Mouse (Mus musculus): ENCODE data around the gene Schip1. TPM values are rescaled to one million over a fixed set of nuclear protein-coding genes. Genes with fewer than 3 reads are reported as not detected.

The Schip1 gene
- polyA plus RNA-seq, 1 experiment from 2014 or later = 154 TPM

DNA sequence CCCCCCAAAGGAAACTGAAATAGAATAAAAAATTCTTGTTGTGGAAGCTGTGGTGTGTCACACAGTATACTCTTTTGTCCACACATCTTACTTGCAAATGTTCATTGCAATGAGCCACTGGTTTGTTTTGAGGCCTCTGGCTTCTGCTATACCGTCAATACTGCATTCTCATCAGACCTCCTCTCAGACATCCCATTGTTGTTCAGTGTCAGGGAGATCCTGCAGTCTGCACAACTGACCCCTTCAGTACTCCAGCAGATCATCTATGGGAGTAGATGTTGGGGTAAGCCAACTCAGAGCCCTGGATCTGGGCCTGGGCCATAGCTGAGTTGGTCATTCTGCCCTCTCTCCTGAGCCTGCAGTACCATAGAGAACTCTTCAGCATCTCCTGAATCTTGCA lies 423.0 kb downstream of the Schip1 start:
- Histone ChIP-seq H3K9ac (no peak overlapping the region), H3K4me2 (no peak overlapping the region), H3K27me3 (0 out of 2 replicates have a peak, but pooled peaks cover 2% of the 10 kb centered on the region), H3K9me3 (no peaks in the 10 kb centered on the region), H3K36me3 (no peaks in the 10 kb centered on the region), H3K27ac (replicated peaks) (no peak overlapping the region), H3K4me1 (replicated peaks) (0 out of 2 replicates have a peak, but pooled peaks cover 3% of the 10 kb centered on the region), H3K4me3 (no peak overlapping the region)
- WGBS = 48% methylated on average over 1 of the region's 1 CpGs
- no peak for ATAC-seq (ENCODE audit: low FRiP score, low read depth)

DNA sequence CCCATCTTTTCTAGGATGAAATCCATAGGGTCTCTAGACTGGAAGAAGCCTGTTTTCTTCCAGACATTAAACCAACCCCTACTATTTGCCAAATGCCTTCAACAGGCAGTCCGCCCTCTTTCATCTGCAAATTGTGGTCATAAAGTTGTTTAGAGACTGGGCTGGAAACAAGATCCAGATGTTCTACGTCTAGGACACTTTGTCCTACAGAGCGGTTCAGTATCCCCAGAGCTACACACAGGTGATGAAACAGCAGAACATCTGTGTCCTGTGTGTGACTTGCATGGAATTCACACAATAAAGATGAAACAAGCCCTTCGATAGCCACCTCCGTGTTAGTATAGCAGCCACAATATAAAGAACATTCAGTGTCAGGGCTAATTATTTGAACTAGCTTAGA lies 423.7 kb downstream of the Schip1 start:
- Histone ChIP-seq H3K4me1 (replicated peaks) (peaks cover 10% of the 10 kb centered on the region), H3K27ac (replicated peaks) (no peak overlapping the region), H3K36me3 (no peaks in the 10 kb centered on the region), H3K9me3 (no peaks in the 10 kb centered on the region), H3K4me3 (no peak overlapping the region), H3K4me2 (no peak overlapping the region), H3K27me3 (0 out of 2 replicates have a peak, but pooled peaks cover 2% of the 10 kb centered on the region), H3K9ac (no peak overlapping the region)
- WGBS = 76% methylated on average over 5 of the region's 5 CpGs
- ATAC-seq (ENCODE audit: low FRiP score, low read depth) = no peak

DNA sequence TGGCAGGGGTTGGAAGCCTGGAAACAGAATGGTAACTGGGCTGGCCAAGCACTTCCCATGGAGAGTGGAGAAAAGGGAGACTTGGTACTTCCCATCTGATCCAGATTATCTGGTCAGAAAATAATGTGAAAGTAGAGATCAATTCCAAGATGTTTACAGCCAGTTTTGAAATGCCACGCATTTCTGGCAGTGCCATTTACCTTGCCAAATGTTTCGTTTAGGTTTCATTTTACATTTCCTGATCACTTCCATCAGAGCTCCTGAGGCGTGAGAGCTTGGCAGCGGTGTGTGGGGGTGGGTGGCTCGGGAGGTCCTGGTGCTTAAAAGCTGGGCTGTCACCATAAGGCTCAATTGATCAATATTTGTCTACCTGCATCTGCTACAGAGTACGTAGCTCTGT lies 426.9 kb downstream of the Schip1 start:
- Histone ChIP-seq H3K27ac (replicated peaks) (no peak overlapping the region), H3K4me2 (no peak overlapping the region), H3K36me3 (no peaks in the 10 kb centered on the region), H3K4me3 (no peak overlapping the region), H3K9me3 (no peaks in the 10 kb centered on the region), H3K4me1 (replicated peaks) (peaks cover 22% of the 10 kb centered on the region), H3K27me3 (0 out of 2 replicates have a peak, but pooled peaks cover 2% of the 10 kb centered on the region), H3K9ac (no peak overlapping the region)
- WGBS = 69% methylated on average over 6 of the region's 6 CpGs
- no peak for ATAC-seq (ENCODE audit: low FRiP score, low read depth)

DNA sequence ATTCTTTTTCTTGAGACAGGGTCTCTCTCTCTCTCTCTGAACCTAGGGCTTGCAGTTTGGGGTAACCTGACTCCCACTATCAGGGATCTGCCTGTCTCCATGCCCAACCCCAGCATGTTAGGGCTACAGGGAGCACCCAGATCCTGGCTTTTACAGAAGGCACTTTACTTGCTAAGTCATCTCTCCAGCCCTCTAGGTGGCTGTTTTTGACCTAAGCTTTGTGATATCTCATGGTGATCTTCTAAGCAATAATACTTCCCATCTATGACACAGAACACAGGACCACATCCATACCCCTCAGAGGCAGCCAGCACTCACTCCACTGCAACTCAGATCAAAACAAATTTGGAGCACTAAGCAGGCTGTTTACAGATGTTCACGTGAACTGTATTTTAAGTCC lies 427.5 kb downstream of the Schip1 start:
- no peak overlapping the region for H3K27ac ChIP-seq (replicated peaks)
- no peak overlapping the region for H3K4me2 ChIP-seq
- no peaks in the 10 kb centered on the region for H3K9me3 ChIP-seq
- H3K9ac ChIP-seq = no peak overlapping the region
- H3K4me3 ChIP-seq = no peak overlapping the region
- no peak for ATAC-seq (ENCODE audit: low FRiP score, low read depth)
- 75% methylated on average over 1 of the region's 1 CpGs for WGBS
- H3K4me1 ChIP-seq (replicated peaks) = peaks cover 23% of the 10 kb centered on the region
- H3K36me3 ChIP-seq = no peaks in the 10 kb centered on the region
- 0 out of 2 replicates have a peak, but pooled peaks cover 2% of the 10 kb centered on the region for H3K27me3 ChIP-seq

DNA sequence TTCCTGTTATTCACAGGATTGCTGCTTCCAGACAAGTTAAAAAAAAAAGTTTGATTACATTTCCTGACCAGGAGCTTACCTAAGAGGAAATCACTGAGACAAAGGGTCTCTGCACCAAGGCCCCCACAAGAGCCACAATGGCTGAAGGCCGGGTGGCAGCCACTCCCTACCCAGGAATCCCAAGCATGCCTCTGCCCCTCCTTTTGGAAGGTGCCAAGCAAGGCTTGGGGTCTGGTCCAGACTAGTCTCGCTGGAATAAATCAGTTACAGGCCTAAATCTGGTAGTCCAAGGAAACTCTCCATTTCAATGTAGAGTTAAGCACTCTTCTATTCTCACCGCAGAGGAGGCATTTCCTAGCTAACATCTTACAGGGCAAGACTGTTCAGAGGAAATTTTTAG lies 427.9 kb downstream of the Schip1 start:
- no peaks in the 10 kb centered on the region for H3K36me3 ChIP-seq
- 32% methylated on average over 3 of the region's 3 CpGs for WGBS
- no peak overlapping the region for H3K9ac ChIP-seq
- H3K4me3 ChIP-seq = no peak overlapping the region
- no peaks in the 10 kb centered on the region for H3K9me3 ChIP-seq
- peak overlapping the region; percentile 89 for H3K4me2 ChIP-seq
- H3K4me1 ChIP-seq (replicated peaks) = peaks cover 27% of the 10 kb centered on the region
- no peak for ATAC-seq (ENCODE audit: low FRiP score, low read depth)
- H3K27me3 ChIP-seq = 0 out of 2 replicates have a peak, but pooled peaks cover 2% of the 10 kb centered on the region
- H3K27ac ChIP-seq (replicated peaks) = peak overlapping the region; percentile 86; the same call in 1 of the 2 replicates

DNA sequence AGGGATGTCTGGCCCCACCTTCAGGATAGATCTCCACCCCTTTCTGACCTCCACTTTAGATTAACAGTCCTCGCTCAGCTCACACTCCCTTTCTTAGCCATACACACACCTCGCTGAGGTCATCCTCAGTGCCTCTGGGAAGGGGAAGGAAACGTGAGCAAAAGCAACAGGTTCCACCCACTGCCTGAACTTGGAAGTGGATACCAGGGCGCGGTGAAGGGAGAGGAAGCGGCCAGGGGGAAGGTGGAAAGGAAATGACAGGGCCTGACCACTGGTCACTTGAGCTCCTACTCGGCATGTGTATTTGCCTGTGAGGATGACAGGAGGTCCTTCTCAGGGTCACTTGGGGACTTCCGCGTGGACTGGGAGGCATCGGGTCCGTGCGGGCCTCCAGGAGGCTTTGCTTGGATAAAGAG lies 428.6 kb downstream of the Schip1 start:
- H3K36me3 ChIP-seq = no peaks in the 10 kb centered on the region
- 0 out of 2 replicates have a peak, but pooled peaks cover 2% of the 10 kb centered on the region for H3K27me3 ChIP-seq
- H3K27ac ChIP-seq (replicated peaks) = peak overlapping the region; percentile 86
- H3K9me3 ChIP-seq = no peaks in the 10 kb centered on the region
- peaks cover 28% of the 10 kb centered on the region for H3K4me1 ChIP-seq (replicated peaks)
- WGBS = 2% methylated on average over 12 of the region's 12 CpGs
- 0 out of 2 replicates have a peak, but pooled peaks have one; percentile 6 for ATAC-seq (ENCODE audit: low FRiP score, low read depth)
- H3K9ac ChIP-seq = peak overlapping the region; percentile 56
- peak overlapping the region; percentile 89 for H3K4me2 ChIP-seq
- peak overlapping the region; percentile 83 for H3K4me3 ChIP-seq

DNA sequence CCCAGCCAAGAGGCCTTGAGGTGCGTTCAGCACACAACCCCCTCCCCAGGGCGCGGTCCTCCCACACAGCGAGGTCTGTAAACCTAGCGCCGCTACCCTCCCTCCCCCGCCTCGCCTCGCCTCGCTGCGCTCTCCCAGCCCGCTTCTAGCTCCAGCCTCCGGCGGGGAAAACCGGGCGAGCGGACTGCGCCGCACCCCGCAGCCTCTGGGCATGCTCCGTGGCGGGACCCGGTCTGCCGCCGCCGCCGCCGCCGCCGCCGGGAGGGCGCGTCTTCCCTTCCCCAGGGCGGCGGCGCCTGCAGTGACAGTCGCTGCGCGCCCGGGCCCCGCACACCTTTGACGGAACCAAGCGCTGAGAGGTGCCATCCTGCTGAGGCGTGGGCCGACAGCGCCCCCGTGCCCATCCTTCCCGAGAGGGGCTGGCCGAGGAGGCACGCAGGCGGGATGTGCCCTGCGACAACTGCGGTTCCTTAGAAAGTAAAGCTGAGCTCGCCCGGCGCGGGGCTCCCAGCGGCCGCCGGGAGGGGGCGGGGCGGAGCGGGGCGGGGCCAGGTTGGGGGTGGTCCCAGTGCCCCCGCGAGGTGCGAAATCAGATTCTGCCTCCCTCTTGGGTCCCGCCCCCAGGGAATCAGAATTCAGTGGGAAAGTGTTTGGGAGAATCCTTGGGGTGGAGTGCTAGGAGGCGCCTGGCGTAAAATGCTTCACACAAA lies 429.1 kb downstream of the Schip1 start:
- Histone ChIP-seq H3K4me2 (peak overlapping the region; percentile 89), H3K9ac (peak overlapping the region; percentile 56), H3K27ac (replicated peaks) (peak overlapping the region; percentile 86), H3K4me1 (replicated peaks) (peaks cover 28% of the 10 kb centered on the region), H3K27me3 (0 out of 2 replicates have a peak, but pooled peaks cover 2% of the 10 kb centered on the region), H3K9me3 (no peaks in the 10 kb centered on the region), H3K4me3 (peak overlapping the region; percentile 83), H3K36me3 (no peaks in the 10 kb centered on the region)
- ATAC-seq (ENCODE audit: low FRiP score, low read depth) = peak; percentile 83
- WGBS = under 1% methylated on average over 50 of the region's 70 CpGs

DNA sequence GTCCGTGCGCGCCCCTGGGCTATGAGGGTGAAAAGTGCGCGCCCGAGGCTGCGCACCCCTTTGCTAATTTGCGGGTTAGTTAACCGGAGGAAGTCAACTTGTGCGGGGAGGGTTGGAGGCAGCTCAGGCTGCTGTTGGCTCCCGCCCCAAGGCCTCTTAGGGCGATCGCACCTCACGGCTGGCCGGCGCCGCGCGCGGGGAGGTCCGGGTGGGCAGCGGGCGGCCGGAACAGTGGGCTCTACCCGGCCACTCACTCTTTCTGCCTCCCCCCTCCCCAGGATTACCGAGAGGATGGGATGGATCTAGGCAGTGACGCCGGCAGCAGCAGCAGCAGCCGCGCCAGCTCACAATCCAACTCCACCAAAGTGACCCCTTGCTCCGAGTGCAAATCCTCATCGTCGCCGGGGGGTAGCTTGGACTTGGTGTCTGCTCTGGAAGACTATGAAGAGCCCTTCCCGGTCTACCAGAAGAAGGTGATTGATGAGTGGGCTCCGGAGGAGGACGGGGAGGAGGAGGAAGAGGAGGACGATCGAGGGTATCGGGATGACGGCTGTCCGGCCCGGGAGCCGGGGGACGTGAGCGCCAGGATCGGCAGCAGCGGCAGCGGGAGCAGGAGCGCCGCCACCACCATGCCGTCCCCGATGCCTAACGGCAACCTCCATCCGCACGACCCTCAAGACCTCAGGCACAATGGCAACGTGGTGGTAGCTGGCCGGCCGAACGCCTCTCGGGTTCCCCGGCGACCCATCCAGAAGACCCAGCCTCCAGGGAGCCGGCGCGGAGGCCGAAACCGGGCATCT lies 429.9 kb downstream of the Schip1 start:
- Histone ChIP-seq H3K27ac (replicated peaks) (peak overlapping the region; percentile 86), H3K4me2 (peak overlapping the region; percentile 89), H3K4me1 (replicated peaks) (peaks cover 28% of the 10 kb centered on the region), H3K9ac (peak overlapping the region; percentile 56), H3K4me3 (peak overlapping the region; percentile 83), H3K9me3 (no peaks in the 10 kb centered on the region), H3K36me3 (no peaks in the 10 kb centered on the region), H3K27me3 (0 out of 2 replicates have a peak, but pooled peaks cover 2% of the 10 kb centered on the region)
- under 1% methylated on average over 67 of the region's 68 CpGs for WGBS
- peak; percentile 60 for ATAC-seq (ENCODE audit: low FRiP score, low read depth)

DNA sequence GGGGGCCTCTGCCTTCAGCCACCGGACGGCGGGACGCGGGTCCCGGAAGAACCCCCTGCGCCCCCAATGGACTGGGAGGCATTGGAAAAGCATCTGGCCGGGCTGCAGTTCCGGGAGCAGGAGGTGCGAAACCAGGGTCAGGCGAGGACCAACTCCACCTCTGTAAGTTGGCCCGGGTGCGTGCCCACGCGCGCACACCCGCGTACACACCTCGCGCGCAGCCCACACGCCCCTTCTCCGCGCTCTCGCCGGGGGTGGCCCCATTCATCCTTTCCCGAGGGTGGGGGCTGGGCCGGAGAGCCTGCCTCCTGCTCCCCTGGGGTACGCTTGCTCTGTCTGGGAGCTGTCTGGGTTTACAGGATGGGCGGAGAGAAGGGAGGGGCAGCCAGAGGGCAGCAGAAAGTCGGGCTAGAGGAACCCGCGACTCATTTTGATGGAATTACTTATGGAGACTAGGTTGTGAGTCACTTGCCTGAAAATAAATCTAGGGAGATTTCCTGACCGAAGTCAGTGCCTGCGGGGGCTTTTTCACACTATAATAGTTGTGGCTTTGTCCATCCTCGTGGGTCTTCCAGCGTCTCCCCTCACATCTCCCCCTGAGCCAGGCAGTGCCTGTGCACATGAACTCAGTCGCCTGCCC lies 430.6 kb downstream of the Schip1 start:
- peak; percentile 36 for ATAC-seq (ENCODE audit: low FRiP score, low read depth)
- Histone ChIP-seq H3K4me1 (replicated peaks) (peaks cover 28% of the 10 kb centered on the region), H3K27ac (replicated peaks) (peak overlapping the region; percentile 86), H3K9ac (peak overlapping the region; percentile 56), H3K9me3 (no peaks in the 10 kb centered on the region), H3K36me3 (no peaks in the 10 kb centered on the region), H3K27me3 (0 out of 2 replicates have a peak, but pooled peaks cover 2% of the 10 kb centered on the region), H3K4me2 (peak overlapping the region; percentile 89), H3K4me3 (peak overlapping the region; percentile 83)
- under 1% methylated on average over 38 of the region's 38 CpGs for WGBS

DNA sequence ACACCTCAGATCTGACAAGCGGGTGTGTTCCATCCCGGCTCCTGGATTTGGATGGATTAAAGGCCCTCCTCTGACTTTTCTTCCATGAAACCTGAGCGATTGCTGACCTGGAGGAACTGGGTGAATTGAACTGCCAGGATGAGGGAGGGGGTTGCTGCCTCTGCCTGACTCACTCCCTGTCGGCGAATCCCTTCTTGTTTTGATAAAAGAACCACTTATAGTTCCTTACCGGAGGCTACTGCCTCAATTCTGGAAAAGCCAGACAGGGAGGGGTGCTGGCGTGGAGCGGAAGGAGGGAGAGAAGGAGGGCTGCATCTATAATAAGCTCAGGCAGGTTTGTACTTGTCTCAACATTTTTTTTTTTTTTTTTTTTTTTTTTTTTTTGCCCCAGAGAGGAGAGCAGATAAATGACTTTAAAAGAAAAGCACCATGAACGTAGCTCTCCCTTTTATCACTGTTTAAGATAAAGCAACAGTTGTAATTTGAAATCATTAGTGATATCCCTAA lies 431.2 kb downstream of the Schip1 start:
- H3K27ac ChIP-seq (replicated peaks) = peak overlapping the region; percentile 86
- WGBS = 2% methylated on average over 9 of the region's 9 CpGs
- 0 out of 2 replicates have a peak, but pooled peaks cover 2% of the 10 kb centered on the region for H3K27me3 ChIP-seq
- H3K4me1 ChIP-seq (replicated peaks) = peaks cover 28% of the 10 kb centered on the region
- H3K36me3 ChIP-seq = no peaks in the 10 kb centered on the region
- no peaks in the 10 kb centered on the region for H3K9me3 ChIP-seq
- no peak for ATAC-seq (ENCODE audit: low FRiP score, low read depth)
- H3K4me3 ChIP-seq = peak overlapping the region; percentile 83
- peak overlapping the region; percentile 56 for H3K9ac ChIP-seq
- peak overlapping the region; percentile 89 for H3K4me2 ChIP-seq

DNA sequence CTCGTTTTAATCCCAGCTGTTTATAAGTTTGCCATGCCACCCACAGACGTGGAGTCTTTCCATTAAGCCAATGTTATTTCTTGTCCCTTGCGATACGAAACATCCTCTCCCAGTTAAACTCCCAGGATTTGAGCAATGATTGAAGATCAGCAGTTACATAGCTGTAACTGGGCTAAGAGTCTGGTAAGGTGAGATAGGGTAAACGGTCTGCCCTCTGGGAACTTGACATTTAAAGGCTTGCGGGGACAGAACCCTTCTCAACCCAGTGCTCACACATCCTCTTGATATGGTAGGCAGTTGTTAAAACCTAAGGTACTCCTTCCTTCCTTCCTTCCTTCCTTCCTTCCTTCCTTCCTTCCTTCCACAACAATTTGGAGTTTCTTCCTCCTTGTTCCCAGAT lies 431.9 kb downstream of the Schip1 start:
- 0 out of 2 replicates have a peak, but pooled peaks cover 2% of the 10 kb centered on the region for H3K27me3 ChIP-seq

More for the DNA sequence above, 431.9 kb downstream of the Schip1 start:
- no peak overlapping the region for H3K9ac ChIP-seq
- peak overlapping the region; percentile 89 for H3K4me2 ChIP-seq
- peaks cover 28% of the 10 kb centered on the region for H3K4me1 ChIP-seq (replicated peaks)
- H3K27ac ChIP-seq (replicated peaks) = no peak overlapping the region
- H3K9me3 ChIP-seq = no peaks in the 10 kb centered on the region
- ATAC-seq (ENCODE audit: low FRiP score, low read depth) = no peak
- H3K36me3 ChIP-seq = no peaks in the 10 kb centered on the region
- peak overlapping the region; percentile 83 for H3K4me3 ChIP-seq
- 48% methylated on average over 6 of the region's 6 CpGs for WGBS

All from hindbrain, embryonic 15.5 days (tissue).